Mouse (Mus musculus) C2C12 (cell line): ENCODE results near the gene Eef1akmt3.

Experiments used
- CEBPB ChIP-seq: IDR thresholded peaks from one replicate; pipeline ENCODE4 v1.6.1; 2011; ENCODE audit warnings: low read depth, mild to moderate bottlenecking, control low read depth, moderate library complexity
- CTCF ChIP-seq: IDR thresholded peaks from one replicate; pipeline ENCODE4 v1.5.1; 2011; ENCODE audit not compliant: control insufficient read depth, insufficient read depth, insufficient read length
- FOSL1 ChIP-seq: IDR thresholded peaks from one replicate; pipeline ENCODE4 v1.8.0; 2011; ENCODE audit warnings: mild to moderate bottlenecking, low read length; ENCODE audit not compliant: poor library complexity, insufficient read depth, severe bottlenecking
- MYOD1 ChIP-seq: IDR thresholded peaks from one replicate; pipeline ENCODE4 v1.6.1; 2011; ENCODE audit warnings: low read depth; ENCODE audit not compliant: control insufficient read depth, insufficient read length
- MYOG ChIP-seq: IDR thresholded peaks from one replicate; pipeline ENCODE4 v1.6.1; 2011; ENCODE audit not compliant: control insufficient read depth, insufficient read length; ENCODE audit errors: extremely low read depth
- USF1 ChIP-seq: IDR thresholded peaks from one replicate; pipeline ENCODE4 v1.6.1; 2011; ENCODE audit warnings: low read depth, mild to moderate bottlenecking, control low read depth, moderate library complexity

DNA sequence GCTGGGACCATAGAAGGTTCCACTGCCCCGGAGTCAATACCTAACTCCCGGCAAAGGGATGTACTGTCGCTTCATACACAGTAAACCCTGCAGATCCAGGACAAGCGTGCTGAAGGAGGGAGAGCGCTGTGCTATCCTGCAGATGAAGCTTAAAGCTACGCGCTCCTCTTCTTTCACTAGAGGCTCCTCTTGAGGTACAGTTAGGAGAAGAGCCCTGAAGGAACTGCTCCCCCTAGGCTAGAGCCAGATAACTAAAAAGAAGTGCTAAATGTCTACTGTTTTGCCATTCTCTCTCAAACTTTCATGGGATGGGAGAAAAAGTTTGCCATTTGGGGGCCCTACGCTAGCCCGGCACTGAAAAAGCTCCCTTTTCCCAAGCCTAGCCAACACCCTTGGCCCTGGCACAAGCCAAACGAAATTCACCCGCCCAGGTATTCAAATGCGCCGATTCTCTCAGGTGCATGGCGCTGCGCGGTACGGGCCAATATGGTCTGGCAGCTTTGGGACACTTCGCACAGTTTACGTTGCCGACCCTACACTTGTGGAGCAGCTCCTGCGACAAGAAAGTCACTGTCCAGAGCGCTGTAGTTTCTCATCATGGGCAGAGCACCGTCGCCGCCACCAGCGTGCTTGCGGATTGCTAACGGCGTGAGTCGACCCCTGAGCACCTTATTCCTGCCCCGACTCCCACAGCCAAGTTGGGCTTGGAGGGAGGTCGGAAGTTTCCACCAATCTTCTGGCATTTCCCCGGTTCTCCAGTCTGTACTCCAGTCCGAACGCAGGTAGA, 7.5 kb upstream of the Eef1akmt3 start:
- no peak for TF ChIP-seq CTCF
- TF ChIP-seq MYOD1 = no peak
- no peak for TF ChIP-seq CEBPB
- no peak for TF ChIP-seq MYOG
- TF ChIP-seq FOSL1 = no peak
- no peak for TF ChIP-seq USF1
